Mouse (Mus musculus) layer of hippocampus, adult 2 months (tissue): ENCODE measurements around the gene Ptprc. TPM values are rescaled to one million over a fixed set of nuclear protein-coding genes. Genes with fewer than 3 reads are reported as not detected.

Experiments
- DNase-seq, 2 experiments: peaks; one replicate each; pipeline ENCODE4 v3.0.0; 2022; ENCODE audit warnings: low spot score in 2 of 2
- H3K27ac ChIP-seq: fragments of 200-600 bp; 2 replicates; pipeline ENCODE4 v1.8.1; 2022
- H3K4me3 ChIP-seq: fragments of 200-600 bp; 2 replicates; pipeline ENCODE4 v1.8.1; 2022; ENCODE audit warnings: mild to moderate bottlenecking
- CTCF ChIP-seq: fragments of 200-600 bp; conservative IDR thresholded peaks from 2 replicates; pipeline ENCODE4 v1.8.1; 2022; ENCODE audit warnings: antibody characterized with exemption, mild to moderate bottlenecking, moderate library complexity
- total RNA-seq, 2 experiments: library from RNA; stranded (reverse); gene quantifications; 2 replicates each; pipeline ENCODE4 v1.2.3; 2021

The Ptprc gene
- total RNA-seq, 2 experiments from 2014 or later = 2.3 to 2.4 TPM

DNA sequence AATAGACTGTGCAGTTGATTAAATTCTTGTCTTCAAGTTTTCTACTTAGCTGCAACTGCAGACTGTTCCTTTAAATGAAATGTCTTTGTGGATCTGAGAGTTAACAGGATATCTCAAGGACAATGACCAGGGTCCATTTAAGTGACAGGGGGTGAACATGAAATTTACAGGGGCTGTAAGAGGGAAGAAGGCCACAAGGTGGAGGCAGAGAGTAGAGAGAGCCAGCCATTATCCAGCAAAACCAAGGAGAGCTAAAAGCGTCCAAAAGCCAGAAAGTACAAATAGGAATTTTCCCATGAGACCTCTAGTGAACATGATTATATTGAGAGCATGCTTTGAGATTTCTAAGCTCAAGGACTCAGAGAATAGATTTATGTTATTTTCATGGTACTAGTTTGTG is 89.7 kb downstream of the Ptprc start:
- peak; percentile 3 to 24 for DNase-seq
- Histone ChIP-seq H3K27ac (no peak overlapping the region), H3K4me3 (no peak overlapping the region)
- TF ChIP-seq CTCF = peak; percentile 83

- no peak overlapping the region for H3K4me3 ChIP-seq
- TF ChIP-seq CTCF = no peak
- no peak for DNase-seq
- H3K27ac ChIP-seq = no peak overlapping the region
Observed at GRCm38 (mm10) chr1:138083707-138084106, 91.8 kb downstream of the Ptprc start.

- no peak for TF ChIP-seq CTCF
- no peak overlapping the region for H3K27ac ChIP-seq
- H3K4me3 ChIP-seq = no peak overlapping the region
- no peak for DNase-seq
Observed at GRCm38 (mm10) chr1:138080308-138080707, 95.2 kb downstream of the Ptprc start.

DNA sequence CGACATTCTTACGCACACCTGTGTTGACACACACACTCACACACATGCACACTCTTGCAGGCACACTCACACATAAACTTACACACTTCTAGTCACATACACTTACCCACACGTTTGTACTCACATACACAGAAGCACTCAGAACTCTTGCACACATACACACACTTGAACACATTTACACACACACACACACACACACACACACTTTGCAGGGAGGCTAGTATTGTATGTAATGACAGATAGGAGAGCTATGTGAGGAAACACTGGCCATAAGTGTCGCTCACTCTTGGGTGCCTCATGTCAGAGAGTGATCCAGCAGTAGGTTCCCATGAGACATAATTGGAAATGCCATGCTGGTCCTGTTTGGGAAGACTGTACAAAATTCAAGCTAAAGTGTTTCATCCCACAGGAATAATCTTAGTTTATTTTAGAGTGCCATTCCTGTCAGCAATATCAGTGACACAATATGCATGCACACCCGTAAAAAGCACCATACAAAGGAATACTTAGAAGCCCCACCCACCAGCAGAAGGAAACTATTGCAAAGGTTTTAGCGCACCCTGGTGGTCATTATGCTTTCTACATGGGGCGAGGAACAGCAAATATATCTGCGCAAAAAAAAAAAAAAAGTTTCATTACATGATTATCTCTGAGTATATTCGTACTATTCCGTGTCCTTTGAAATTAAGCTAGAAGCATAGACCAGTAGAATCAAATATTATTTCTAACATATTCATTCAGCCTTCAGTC is 131.1 kb downstream of the Ptprc start:
- Histone ChIP-seq H3K27ac (no peak overlapping the region), H3K4me3 (no peak overlapping the region)
- peak; percentile 92 for TF ChIP-seq CTCF
- DNase-seq = peak; percentile 79 to 87

- TF ChIP-seq CTCF = no peak
- DNase-seq = no peak
- Histone ChIP-seq H3K4me3 (no peak overlapping the region), H3K27ac (no peak overlapping the region)
Observed at GRCm38 (mm10) chr1:138040556-138040955, 135.0 kb downstream of the Ptprc start.

DNA sequence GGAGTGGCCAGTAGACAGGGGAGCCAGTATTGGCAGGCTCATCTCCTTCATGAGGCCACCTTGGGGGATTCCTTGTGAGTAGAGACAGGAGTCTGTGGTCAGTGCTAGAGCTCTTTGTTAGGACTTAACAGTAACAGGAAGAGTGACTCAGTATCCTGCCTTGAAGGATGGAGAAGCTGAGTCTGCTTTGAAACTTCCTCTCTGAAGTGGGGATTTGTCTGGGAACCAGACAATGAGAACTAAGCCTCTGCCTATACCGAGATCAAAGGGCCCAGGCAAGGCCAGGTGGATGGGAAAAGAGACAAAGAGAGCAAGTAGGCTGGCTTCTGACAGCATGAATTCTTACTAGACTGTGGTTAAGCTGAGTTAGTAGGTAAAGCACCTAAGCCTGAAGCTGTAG is 136.3 kb downstream of the Ptprc start:
- H3K4me3 ChIP-seq = no peak overlapping the region
- TF ChIP-seq CTCF = no peak
- DNase-seq = no peak
- H3K27ac ChIP-seq = no peak overlapping the region

DNA sequence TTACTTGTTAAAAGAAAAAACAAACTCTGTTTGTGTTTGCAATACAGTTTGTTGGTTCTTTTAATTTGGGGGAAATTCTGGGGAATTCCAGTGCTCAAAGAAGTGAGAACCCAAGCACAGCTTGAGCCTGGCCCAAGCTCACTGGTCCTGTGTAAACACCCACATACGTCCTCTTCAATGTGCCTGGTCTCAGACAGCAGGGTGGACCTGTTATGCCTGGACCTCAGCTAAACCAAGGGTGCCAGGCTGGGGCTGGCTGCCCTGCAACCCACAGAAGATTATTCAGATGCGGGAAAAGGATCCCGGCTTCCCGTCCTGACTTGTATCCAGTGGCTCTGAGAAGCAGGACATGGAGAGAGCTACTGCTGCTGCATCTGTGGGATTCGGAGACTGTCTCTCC is 138.0 kb downstream of the Ptprc start:
- Histone ChIP-seq H3K4me3 (no peak overlapping the region), H3K27ac (no peak overlapping the region)
- TF ChIP-seq CTCF = no peak
- no peak for DNase-seq

GRCm38 (mm10) chr1:138029649-138030048 is 145.9 kb downstream of the Ptprc start:
- Histone ChIP-seq H3K4me3 (no peak overlapping the region), H3K27ac (no peak overlapping the region)
- no peak for DNase-seq
- TF ChIP-seq CTCF = no peak

DNA sequence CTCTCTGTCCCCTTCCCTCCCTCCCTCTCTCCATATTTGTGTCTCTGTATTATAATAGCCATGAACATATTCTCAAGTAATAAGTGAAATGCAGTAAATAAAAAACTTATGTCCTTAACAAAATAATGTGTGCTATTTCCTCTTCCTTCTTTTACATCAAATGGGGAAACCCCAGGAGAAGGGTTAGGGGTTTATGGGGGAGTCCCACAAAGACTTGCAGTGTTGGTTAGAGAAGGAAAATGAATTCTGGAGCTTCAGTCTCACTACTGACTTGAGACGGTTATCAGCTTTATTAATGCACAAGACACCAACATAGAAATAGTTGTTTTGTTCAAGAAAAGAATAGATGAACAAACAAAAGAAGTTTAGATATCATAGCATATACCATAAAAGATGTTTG is 150.2 kb downstream of the Ptprc start:
- no peak overlapping the region for H3K27ac ChIP-seq
- no peak for DNase-seq
- no peak for TF ChIP-seq CTCF
- no peak overlapping the region for H3K4me3 ChIP-seq

DNA sequence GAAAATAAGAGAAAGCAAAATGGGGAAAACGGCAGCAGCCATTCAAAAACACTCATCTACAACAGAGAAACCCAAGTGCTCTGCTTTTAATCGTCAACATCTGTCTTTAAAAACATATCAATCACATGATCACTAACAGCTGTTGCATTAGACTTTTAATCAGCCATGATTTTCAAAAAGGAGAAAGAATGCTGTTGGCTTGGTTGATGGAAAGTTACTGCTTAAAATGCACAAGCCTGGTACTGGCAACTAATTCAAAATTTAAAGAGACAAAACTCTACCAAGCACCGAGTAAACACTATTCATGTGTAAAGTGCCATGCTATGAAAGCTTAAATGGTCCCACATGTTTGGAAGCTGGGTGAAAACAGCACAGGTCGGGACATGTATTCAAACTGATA is 151.9 kb downstream of the Ptprc start:
- no peak overlapping the region for H3K27ac ChIP-seq
- TF ChIP-seq CTCF = no peak
- no peak for DNase-seq
- no peak overlapping the region for H3K4me3 ChIP-seq

- DNase-seq = no peak
- no peak overlapping the region for H3K4me3 ChIP-seq
- H3K27ac ChIP-seq = no peak overlapping the region
- no peak for TF ChIP-seq CTCF
Observed at GRCm38 (mm10) chr1:138022918-138023295, 152.6 kb downstream of the Ptprc start.

DNA sequence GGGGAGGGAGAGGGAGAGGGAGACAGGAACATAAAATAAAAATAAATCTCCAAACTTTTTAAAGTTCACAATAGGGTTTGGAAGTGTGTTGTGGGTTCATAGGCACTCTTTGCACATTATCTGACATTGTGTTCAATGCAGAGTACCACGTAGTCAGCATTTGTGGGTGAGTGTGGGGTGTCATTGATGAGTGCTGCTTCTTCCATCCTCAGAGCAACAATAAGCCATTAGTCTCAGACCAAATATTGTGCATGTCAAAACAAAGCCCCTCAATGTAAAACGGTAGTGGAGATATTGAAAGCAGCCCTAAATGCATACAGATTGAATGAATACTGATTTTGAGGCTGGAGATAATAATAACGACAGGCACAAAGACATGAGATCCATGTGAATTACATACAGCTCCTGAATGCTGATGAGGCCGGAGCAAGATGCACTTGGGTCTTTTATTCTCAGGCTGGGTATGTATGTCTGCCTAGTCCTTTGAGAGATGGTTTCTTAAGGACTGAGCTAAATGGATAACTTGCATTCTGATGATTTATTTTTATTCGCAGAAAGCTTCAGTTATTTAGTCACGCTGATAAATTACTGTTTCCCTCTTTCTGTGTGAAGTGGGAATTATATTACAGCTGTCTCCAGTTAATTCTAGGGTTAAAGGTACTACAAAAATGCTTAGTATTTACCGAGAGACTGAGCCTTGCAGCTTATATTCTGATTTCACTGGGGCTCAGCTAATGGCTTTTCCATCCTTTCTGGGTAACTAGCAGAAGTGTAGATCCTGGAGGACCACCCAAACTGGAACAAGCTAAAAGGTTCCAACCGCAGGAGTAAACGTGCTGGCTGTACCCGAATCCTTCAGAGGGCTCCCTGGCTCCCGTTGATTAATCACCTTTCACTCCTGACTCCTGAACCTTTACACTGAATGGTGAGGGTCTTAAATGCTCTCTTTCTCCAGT is 153.3 kb downstream of the Ptprc start:
- Histone ChIP-seq H3K27ac (no peak overlapping the region), H3K4me3 (no peak overlapping the region)
- no peak for DNase-seq
- TF ChIP-seq CTCF = no peak

Other genes with a start within 250 kb of the Ptprc start
- not detected for gene Atp6v1g3, start 98.0 kb upstream of the Ptprc start, total RNA-seq